Mouse (Mus musculus) spleen, adult 2 months (tissue): ENCODE data around the gene Pipox. TPM values are rescaled to one million over a fixed set of nuclear protein-coding genes. Genes with fewer than 3 reads are reported as not detected.

ENCODE experiments used
- DNase-seq, 2 experiments: peaks; one replicate each; pipeline versions ENCODE4 v3.0.0 to v3.0.0-alpha.2; 2012 to 2021; ENCODE audit warnings: low spot score in 2 of 2, low read depth in 1 of 2
- H3K27ac ChIP-seq: fragments of 200-500 bp; 2 replicates; pipeline ENCODE4 v1.5.1; 2012; ENCODE audit warnings: low read length, inconsistent platforms; ENCODE audit not compliant: insufficient read depth
- H3K27me3 ChIP-seq: fragments of 200-500 bp; 2 replicates; pipeline ENCODE4 v1.6.1; 2012; ENCODE audit warnings: mild to moderate bottlenecking, moderate library complexity, low read length, inconsistent platforms; ENCODE audit not compliant: control insufficient read depth, insufficient read depth
- H3K36me3 ChIP-seq: fragments of 200-500 bp; 2 replicates; pipeline ENCODE4 v1.6.1; 2012; ENCODE audit warnings: mild to moderate bottlenecking, low read length, inconsistent platforms; ENCODE audit not compliant: control insufficient read depth, insufficient read depth
- H3K4me1 ChIP-seq: fragments of 200-500 bp; 2 replicates; pipeline ENCODE4 v1.6.1; 2011; ENCODE audit warnings: inconsistent platforms; ENCODE audit not compliant: control insufficient read depth, insufficient read depth, insufficient read length
- H3K4me3 ChIP-seq: fragments of 200-500 bp; 2 replicates; pipeline ENCODE4 v1.5.1; 2011; ENCODE audit warnings: mild to moderate bottlenecking, inconsistent platforms; ENCODE audit not compliant: insufficient read depth, insufficient read length; ENCODE audit errors: extremely low read depth
- CTCF ChIP-seq: fragments of 200-500 bp; IDR thresholded peaks from 2 replicates; pipeline ENCODE4 v1.5.1; 2011; ENCODE audit warnings: mild to moderate bottlenecking, inconsistent platforms; ENCODE audit not compliant: insufficient read depth, insufficient read length, insufficient replicate concordance; ENCODE audit errors: extremely low read depth
- POLR2A ChIP-seq: fragments of 200-500 bp; IDR thresholded peaks from 2 replicates; pipeline ENCODE4 v1.6.1; 2011; ENCODE audit warnings: low read depth, low read length, inconsistent platforms
- WGBS: fragments of 180-500 bp; shearing (Covaris S2); methylation state at CpG from one replicate; pipeline ENCODE4 v1.1.7; 2018; 5-methylcytosine and 5-hydroxymethylcytosine counted together
- polyA plus RNA-seq: library from polyadenylated mRNA; depleted of rRNA; stranded (reverse); fragments of >200 nt; gene quantifications from 2 replicates; pipeline ENCODE4 v1.2.3, GENCODE M21; 2012

Pipox gene
- polyA plus RNA-seq, 1 experiment: 0.56 TPM

DNA sequence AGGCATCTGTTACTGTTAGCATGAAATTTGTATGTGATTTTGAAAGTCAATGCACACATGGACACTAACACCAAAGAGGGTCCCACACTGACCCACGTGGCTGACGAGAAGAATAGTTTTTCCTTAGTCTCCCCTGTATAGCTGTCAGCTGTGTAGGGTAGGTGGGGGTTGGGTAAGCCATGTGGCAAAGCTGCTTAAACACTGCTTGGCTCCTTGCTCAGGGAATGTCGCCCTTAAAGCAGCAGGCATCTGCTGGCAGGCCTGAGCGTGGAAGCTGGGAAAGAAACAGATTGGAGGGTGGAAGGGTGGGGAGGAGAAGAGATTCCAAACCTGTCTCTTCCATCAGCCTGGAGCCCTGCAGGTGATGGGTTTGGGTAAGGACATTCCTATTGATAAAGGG, 22.5 kb downstream of the Pipox start:
- WGBS: 75% methylated on average over 4 of the region's 4 CpGs
- Histone ChIP-seq H3K27me3 (no peaks in the 10 kb centered on the region), H3K4me3 (no peak overlapping the region), H3K27ac (no peak overlapping the region), H3K36me3 (no peaks in the 10 kb centered on the region), H3K4me1 (peaks cover 7% of the 10 kb centered on the region)
- no peak for TF ChIP-seq POLR2A
- TF ChIP-seq CTCF: no peak
- DNase-seq: no peak

DNA sequence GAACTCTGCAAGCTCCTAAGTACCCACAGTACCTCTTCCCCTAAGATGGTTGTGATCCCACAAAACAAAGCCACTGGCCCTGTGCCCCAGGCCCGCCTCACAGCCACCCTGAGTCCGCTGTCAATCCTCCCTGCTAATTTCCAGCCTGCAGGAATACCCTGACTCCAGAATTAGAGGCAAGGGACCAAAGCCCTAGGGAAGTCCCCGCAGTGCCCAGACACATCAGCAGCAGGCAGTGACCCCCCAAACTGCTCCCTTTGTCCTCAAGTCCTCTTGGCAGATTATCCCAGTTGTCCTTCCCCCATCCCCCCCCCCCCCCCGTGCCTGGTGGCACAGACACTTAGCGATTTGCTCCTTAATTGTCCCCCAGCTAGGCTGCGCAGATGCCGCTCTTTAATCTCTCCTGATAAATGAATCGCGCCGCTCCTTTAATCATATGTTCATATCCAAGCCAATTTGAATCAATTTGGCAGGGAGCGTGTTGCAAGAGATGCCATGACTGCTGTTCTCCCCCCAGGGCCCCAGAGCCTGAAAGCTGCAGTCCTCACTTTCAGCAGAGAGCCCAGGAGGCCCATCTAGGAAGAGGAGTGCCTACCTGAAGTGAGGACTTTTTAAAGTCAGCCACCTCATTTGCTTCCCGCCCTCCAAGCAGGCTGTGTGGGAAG, 26.3 kb downstream of the Pipox start:
- Histone ChIP-seq H3K27ac (no peak overlapping the region), H3K4me3 (no peak overlapping the region), H3K36me3 (peaks cover 11% of the 10 kb centered on the region), H3K27me3 (no peaks in the 10 kb centered on the region), H3K4me1 (peaks cover 4% of the 10 kb centered on the region)
- DNase-seq: no peak
- WGBS: 61% methylated on average over 12 of the region's 12 CpGs
- no peak for TF ChIP-seq POLR2A
- no peak for TF ChIP-seq CTCF

DNA sequence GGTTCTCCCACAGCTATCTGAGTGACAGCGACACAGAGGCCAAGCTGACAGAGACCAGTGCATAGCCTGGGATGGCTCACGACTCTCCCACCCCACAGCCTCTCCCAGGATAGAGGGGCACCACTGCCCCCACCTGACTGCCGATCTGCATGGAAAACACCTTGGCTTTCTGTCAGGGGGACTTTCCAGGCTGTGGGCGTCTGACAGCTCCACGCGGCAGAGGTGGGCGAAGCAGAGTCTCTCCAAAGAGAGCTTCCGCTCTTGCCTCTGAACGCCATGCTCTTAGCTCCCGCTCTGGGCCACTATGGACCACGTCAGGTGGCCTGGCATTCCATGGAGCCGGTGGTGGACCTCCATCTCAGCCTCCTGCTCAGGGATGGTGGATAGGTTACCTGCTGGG, 29.1 kb downstream of the Pipox start:
- H3K4me3 ChIP-seq: no peak overlapping the region
- TF ChIP-seq CTCF: no peak
- no peak for TF ChIP-seq POLR2A
- no peak for DNase-seq
- peaks cover 23% of the 10 kb centered on the region for H3K36me3 ChIP-seq
- WGBS: 91% methylated on average over 12 of the region's 12 CpGs
- H3K27me3 ChIP-seq: no peaks in the 10 kb centered on the region
- H3K27ac ChIP-seq: no peak overlapping the region
- H3K4me1 ChIP-seq: peaks cover 4% of the 10 kb centered on the region; the same call in 1 of the 2 replicates

DNA sequence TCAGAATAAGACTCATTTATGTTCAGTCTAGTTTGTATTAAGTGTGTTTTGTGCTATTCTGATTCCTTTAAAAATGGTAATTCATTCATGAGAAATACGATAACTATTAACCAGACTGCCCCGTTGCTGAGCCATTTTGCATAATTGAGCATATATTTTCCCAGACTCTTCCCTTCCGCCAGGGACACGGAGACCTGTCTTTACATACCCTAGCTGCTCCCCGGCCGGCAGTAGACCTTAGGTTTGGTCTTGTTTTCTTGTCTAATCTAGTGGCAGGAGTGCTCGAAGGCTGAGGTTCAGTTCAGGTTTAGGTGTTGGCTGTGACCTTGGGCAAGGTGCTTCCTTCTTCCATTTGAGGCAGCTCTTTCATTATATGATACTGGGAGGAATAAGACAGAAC, 31.0 kb downstream of the Pipox start:
- no peaks in the 10 kb centered on the region for H3K27me3 ChIP-seq
- H3K27ac ChIP-seq: no peak overlapping the region
- no peaks in the 10 kb centered on the region for H3K4me1 ChIP-seq
- no peak overlapping the region for H3K4me3 ChIP-seq
- no peak for TF ChIP-seq POLR2A
- TF ChIP-seq CTCF: no peak
- DNase-seq: no peak
- H3K36me3 ChIP-seq: peaks cover 38% of the 10 kb centered on the region
- WGBS: 95% methylated on average over 7 of the region's 7 CpGs

DNA sequence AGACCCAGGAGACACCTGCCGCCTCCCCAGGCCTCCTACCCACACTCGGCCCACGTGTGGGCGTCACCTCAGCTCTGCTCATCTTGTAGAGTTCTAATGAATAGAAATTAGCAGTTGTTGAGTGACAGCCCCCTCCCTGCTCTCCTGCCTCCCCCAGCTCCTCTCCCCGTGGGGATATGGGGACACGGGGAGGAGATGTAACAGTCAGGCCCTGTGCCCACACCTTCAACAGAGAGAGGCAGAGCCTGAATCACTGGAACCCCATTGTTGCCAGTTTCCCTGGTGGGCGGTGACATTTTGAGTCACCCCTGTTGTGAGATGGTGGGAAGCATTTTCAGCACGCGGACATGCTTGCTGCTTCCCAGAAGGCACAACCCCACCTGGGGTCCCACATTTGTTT, 32.9 kb downstream of the Pipox start:
- TF ChIP-seq POLR2A (no peak), CTCF (no peak)
- no peak overlapping the region for H3K4me3 ChIP-seq
- WGBS: 83% methylated on average over 9 of the region's 9 CpGs
- no peak for DNase-seq
- H3K27ac ChIP-seq: no peak overlapping the region
- H3K27me3 ChIP-seq: no peaks in the 10 kb centered on the region
- H3K36me3 ChIP-seq: peaks cover 44% of the 10 kb centered on the region
- H3K4me1 ChIP-seq: no peaks in the 10 kb centered on the region

DNA sequence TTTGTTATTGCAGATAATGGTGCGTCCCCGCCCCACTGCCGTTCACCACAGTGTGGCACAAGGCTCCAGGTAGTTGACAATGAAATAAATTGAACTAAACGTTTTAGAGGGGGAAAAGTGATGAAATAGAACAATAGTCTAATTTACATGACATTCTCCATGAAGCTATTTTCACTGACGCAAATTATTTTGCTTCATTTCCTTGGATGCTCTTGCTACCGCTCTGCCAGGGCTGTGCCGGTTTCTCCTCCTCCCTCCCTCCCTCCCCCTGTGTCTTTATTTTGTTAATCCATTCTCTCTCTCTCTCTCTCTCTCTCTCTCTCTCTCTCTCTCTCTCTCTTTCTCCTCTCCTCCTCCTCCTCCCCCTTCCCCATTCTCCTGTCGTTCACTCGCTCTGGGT, 35.3 kb downstream of the Pipox start:
- TF ChIP-seq POLR2A: no peak
- TF ChIP-seq CTCF: no peak
- 90% methylated on average over 9 of the region's 9 CpGs for WGBS
- Histone ChIP-seq H3K27ac (no peak overlapping the region), H3K27me3 (no peaks in the 10 kb centered on the region), H3K4me3 (no peak overlapping the region), H3K36me3 (peaks cover 42% of the 10 kb centered on the region), H3K4me1 (no peaks in the 10 kb centered on the region)
- DNase-seq: no peak

DNA sequence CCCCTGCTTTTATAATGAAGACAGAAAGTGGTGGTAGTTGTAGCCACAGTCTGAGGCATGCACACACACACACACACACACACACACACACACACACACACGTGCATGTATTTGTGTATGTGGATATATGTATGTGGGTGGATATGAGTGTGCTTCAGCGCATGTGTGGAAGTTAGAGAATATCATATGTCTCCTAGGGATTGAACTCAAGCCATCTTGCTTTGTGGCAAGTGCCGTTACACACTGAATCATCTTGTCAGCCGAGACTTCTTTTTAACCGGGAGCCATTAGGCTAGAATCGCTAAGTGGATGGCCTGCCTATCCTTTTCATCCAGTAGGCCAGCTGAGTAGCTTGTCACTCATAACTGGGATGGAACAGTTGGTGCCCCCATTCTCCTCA, 36.8 kb downstream of the Pipox start:
- no peak for DNase-seq
- H3K27ac ChIP-seq: no peak overlapping the region
- 95% methylated on average over 6 of the region's 6 CpGs for WGBS
- H3K4me3 ChIP-seq: no peak overlapping the region
- peaks cover 48% of the 10 kb centered on the region for H3K36me3 ChIP-seq
- TF ChIP-seq POLR2A: no peak
- no peak for TF ChIP-seq CTCF
- no peaks in the 10 kb centered on the region for H3K27me3 ChIP-seq
- no peaks in the 10 kb centered on the region for H3K4me1 ChIP-seq
